Mouse (Mus musculus): Measurements from ENCODE around the gene Haus8.

Gene Haus8

DNA sequence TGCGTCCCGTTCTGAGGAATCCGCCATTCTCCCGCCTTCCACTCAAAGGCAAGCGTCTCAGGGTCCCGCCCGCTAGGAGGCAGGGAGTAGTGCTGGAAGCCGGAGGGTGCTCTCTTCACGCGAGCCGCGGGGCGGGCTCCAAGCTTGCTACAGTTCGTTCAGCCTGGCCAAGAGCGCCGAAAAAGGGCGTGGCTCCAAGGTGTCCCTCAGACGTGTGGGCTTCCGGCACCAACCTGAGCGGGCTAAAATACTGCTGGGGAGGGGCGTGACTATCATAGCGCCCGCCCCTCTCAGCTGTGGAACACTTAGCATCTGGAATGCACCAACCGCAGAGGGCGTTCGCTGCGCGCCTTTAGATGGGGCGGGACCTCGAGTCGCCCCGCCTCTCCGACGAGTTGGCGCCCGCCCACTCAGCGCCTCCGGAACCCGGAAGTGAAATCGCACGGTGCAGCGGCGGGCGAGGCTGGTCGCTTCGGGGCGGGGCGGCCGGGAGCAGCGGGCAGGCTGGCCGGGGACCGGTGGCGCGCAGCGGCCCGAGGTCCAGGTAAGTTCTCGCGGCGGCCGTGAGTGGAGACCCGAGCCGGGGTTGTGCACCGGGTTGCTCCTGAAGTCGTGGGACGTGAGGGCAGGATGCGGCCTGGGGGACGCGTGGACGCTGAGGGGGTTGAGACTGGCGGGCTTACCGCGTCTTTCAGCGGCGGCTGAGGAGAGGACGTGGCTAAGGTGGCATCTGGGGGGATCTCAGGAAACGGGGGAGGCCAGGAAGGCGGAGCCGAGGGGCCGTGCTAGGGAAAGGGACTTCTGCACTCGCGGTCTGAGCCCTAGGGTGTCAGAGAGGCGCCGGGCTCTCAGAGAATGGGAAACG is at the start of gene Haus8, which contains the start of gene Myo9b:
Haus8 (minus strand) TSS at position 649 of the 865 bp plus-strand sequence.
Myo9b (plus strand) TSS at position 429 of the 865 bp plus-strand sequence.
- TF ChIP-seq GATA4 (IDR thresholded peaks at IDR 0.05; ENCODE audit: insufficient replicate concordance, low read length): no peak

DNA sequence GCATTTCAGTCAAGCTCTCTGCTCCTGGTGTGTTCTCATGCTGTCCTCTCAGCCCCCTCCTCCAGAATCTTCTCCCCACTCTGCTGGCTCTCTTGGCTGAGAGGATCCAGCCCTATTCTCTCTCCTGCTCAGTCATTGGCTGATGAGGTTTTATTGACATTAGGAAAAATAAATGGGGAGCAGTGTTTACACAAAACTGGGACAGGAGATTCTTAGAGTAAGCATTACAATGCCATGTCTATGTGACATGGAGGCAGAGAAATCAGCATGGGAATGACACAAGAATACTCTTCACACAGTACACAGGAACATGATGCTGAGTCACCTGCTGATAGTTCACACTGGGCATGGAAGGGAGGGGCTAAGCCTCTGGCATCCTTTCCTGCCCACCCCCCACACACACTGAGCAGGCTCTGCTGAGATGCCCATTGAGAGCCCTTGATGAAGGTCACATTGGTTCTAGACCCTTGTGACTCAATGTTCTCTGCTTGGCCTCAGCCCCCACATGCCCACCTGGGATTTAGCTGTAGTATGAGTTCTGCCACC is 43.8 kb upstream of the Haus8 start:
- TF ChIP-seq GATA4 (IDR thresholded peaks at IDR 0.05; ENCODE audit: insufficient replicate concordance, low read length): no peak

DNA sequence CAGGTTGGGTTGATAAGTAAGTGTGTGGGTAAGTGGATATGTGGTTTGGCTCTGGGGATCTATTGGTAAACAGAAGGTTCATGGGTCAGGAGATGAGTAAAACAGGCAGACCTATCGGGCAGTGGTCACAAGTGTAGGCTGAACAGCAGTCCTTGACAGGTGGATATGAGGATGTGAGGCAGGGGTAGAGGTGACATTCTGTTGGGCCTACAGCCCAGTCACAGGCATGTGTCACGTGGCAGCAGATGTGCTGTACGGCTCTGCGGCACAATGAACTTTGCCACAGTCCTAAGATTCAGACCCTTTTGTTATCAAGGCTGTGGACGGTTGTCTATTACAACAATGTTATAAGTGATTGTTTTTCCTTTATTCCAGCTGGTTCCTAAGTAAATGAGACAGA is 43.2 kb upstream of the Haus8 start:
- TF ChIP-seq GATA4 (IDR thresholded peaks at IDR 0.05; ENCODE audit: insufficient replicate concordance, low read length): no peak

DNA sequence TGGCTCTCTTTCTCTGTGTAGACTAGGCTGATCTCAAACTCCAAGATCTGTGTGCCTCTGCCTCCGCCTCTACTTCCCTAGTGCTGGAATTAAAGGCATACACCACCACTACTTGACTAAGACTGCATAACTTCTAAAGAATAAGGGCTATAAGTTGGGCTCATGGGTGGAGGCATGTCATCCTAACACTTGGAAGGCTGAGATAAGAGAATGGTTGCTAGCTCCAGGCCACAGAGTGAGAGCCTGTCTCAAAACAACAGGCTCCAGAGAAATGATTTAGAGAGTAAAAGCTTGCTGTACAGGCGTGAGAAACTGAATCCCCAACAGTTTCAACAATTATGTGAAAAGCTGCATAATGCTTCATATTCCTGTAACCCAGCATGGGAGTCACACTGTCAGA is 41.2 kb upstream of the Haus8 start:
- TF ChIP-seq GATA4 (IDR thresholded peaks at IDR 0.05; ENCODE audit: insufficient replicate concordance, low read length): no peak

DNA sequence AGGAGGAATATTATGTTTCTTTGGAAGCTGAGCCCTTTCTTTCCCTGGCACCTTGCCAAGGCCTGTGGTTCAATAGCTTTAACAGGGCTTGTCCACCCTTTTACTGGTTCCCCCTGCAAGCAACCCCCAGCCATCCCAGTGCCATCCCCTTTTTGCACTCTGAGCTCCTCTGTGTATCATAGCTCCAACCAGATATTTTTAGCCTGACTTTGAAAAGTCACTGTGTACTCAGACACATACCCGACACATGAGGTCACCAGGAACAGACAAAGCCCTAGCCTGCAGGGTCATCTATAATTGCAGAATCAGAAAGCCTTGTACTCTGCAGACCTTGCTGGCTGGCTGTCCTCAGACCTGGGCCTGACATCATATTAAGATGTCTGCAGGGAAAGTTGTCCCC is 40.0 kb upstream of the Haus8 start:
- TF ChIP-seq GATA4 (IDR thresholded peaks at IDR 0.05; ENCODE audit: insufficient replicate concordance, low read length): no peak

DNA sequence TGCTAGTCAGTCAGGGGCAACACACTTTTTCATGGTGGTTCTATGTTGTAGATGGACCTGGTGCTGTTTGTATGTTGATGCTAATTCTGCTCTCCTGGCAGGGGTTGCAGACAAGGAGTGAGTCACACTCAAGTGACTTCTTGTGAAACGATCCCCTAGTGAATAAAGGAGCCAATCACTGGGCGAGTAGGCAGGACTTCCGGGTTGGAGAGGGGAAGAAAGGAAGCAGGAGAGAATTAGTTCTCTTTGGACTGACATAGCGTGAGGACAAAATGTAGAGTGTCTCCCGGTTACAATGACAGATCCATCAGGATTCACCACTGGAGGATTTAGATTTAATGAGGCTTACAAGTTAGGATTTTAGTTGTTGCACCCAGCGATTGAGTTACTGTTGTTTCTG is 37.7 kb upstream of the Haus8 start:
- no peak for TF ChIP-seq GATA4 (IDR thresholded peaks at IDR 0.05; ENCODE audit: insufficient replicate concordance, low read length)

DNA sequence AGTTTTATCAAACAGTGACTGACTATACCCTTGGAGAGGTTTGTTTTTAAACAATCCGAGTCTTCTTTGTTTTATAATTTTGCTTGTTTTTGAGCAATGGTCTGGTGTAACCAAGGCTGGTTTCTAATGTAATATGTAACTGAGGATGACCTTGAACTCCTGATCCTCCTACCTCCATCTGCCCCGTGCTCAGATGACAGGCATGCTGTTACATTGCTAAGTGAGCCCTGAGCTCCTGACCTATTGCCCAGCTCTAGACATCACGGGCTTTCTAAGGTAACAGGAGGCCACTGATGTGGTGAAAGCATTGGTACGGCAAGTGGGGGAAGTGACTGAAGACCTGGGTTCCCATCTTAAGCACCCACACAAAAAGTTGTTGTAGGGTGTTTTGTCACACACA is 35.2 kb upstream of the Haus8 start:
- TF ChIP-seq GATA4 (IDR thresholded peaks at IDR 0.05; ENCODE audit: insufficient replicate concordance, low read length): no peak

DNA sequence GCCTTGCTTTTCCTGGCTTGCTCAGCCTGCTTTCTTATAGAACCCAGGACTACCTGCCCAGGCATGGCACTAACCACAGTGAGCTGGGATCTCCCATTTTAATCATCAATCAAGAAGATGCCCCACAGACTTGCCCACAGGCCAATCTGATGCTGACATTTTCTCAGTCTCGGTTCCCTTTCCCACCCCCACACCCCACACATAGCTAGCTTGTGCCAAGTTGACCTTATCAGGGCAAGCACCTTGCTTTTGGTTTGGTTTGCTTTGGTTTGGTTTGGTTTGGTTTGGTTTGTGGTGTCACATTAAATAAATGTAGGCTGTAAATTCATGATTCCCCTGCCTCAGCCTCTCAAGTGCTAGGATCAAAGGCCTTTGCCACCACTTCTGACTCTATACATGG is 34.6 kb upstream of the Haus8 start:
- TF ChIP-seq GATA4 (IDR thresholded peaks at IDR 0.05; ENCODE audit: insufficient replicate concordance, low read length): no peak

DNA sequence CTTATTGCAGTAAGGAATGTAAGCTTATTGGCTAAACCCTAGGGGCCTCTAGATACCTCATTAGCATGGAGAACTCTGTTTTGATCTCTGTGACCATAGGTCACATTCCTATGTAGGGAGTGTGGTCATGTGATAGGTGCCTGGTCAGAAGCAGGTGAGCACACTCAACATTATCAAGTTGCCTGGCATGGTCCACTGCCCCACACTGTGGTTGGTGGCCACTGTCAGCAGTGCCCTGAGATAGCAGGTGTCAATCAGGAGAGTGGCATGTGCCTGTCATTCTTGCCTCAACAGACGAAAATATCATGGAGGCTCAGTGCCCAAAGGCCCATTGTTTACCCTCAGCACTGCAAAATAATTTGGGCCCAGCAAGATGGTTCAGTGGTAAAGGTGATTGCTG is 33.3 kb upstream of the Haus8 start:
- TF ChIP-seq GATA4 (IDR thresholded peaks at IDR 0.05; ENCODE audit: insufficient replicate concordance, low read length): no peak

DNA sequence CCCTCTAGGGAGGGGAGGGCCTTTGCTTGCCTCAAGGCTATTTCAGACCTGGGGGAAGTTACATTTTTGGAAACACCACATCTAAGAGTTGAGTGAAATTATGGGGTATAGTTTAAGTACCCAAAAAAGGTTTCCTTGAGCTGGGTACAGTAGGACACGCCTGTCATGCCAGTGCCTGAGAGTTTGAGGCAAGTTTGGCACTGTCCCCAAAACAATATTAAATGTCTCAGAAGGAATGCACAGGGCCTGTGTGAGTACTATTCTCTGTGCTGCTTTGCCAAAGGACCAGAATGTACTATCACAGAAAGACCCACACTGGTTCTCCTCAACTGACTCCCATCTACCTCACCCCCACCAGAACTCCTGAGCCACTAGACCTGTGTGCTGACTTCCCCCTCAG is 30.9 kb upstream of the Haus8 start:
- no peak for TF ChIP-seq GATA4 (IDR thresholded peaks at IDR 0.05; ENCODE audit: insufficient replicate concordance, low read length)

DNA sequence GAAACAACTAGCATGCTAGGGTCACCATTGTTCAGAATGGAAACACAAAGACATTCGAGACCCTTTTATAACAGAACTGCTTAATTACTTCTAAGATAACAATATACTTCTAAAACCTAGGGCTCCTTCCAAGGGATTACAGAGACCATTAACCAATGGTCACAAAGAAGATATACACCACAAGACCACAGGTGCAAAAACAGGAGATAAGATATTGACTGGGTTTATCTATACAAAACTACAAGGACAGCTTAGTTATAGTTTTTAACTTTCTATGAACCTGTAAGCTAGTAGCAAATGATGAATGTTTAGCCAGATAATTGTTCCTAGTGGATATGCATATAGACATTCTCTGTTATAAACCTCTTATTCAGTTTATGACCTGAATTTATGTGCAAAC is 30.1 kb upstream of the Haus8 start:
- no peak for TF ChIP-seq GATA4 (IDR thresholded peaks at IDR 0.05; ENCODE audit: insufficient replicate concordance, low read length)

DNA sequence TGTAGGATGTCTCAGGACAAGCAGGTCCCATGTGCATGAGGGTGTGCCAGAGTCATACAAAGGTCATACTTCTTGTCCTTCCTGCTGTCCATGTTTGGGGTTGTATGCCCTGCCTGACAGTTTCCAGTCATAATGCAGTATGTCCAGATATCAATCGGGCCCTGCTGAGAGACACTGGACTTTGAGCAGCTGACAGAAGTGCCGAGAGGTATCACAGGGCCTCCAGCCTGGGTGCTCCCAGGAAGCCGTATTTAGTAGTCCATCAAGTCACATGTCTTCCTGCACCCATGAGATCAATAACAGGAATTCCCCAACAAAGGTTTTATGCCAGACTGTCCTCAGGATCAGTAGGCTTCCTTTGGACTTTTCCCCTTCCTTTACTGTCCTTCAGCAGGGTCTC is 27.0 kb upstream of the Haus8 start:
- no peak for TF ChIP-seq GATA4 (IDR thresholded peaks at IDR 0.05; ENCODE audit: insufficient replicate concordance, low read length)

DNA sequence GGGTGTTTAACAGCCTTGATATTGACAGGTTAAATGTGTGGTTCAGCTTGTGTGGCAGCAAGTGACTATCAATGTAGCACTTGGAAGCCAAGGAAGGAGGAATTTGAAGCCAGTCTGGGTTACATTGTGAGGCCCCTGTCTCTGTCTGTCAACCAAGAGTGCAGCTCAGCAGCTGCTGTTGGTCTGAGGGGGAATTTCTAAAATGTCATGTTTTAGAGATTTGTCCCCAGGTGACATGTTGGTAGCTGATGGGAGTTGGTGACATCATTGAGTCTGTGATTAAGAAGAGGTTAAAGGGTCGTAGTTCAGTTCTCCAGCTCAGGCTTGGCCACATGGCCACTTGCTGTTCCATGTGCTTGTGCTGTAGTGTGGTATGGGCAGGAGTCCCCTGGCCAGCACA is 24.7 kb upstream of the Haus8 start:
- no peak for TF ChIP-seq GATA4 (IDR thresholded peaks at IDR 0.05; ENCODE audit: insufficient replicate concordance, low read length)

DNA sequence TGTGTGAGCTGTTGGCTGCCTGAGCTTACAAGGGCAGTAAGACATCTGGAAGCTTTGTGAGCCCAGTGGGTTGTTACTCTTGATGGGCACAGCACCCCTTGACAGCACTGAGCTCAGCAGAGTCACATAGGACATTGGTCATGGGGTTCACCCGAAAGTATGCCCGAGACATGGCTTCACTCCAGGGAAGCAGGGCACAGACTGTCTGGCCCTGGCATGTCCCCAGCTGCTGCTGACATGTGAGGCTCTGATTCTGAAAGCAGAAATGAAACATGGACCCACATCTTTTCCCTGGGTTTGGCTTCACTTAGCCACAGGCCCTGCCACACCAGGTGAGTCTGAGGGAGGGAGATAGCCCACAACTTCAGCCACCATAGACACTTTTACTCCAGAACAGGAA is 24.1 kb upstream of the Haus8 start:
- TF ChIP-seq GATA4 (IDR thresholded peaks at IDR 0.05; ENCODE audit: insufficient replicate concordance, low read length): no peak

DNA sequence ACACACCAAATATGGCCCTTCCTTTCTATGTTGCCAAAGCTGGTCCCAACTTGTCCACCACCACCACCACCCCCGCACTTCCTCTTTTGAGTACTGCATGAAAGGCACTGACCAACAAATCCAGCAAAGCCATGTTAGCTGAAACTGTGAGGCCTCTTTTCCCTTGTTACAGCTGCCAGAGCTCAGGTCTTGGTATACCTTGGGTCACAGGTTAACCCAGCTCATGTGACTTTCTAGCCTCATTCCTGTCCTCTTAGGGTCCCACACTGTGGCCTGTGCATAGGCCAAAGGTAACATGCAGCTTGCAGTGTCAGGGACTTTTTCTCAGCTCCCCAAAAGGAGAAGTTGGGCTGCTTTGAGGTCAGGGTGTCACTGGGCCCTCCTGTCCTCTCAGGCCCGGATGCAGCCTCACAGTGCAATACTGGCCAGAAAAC is 23.5 kb upstream of the Haus8 start:
- TF ChIP-seq GATA4 (IDR thresholded peaks at IDR 0.05; ENCODE audit: insufficient replicate concordance, low read length): no peak

DNA sequence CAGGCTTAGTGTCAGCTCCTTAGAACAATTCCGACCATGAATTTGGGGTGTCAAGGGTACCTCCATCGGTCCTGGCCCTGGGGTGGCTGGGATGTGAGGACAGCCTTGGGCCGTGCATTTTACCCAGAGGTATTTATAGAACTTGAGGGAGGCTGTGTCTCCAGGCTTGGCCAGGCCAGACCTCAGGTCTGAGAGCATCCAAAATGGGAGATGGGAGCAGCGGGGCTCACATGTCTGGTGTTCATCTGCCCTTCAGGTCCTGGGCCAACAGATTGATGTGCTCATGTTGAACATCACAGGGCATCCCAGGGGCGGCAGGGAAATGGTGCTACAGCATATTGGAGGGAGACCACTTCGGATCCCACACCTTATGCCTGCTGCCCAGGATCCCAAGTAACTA is 18.6 kb upstream of the Haus8 start:
- TF ChIP-seq GATA4 (IDR thresholded peaks at IDR 0.05; ENCODE audit: insufficient replicate concordance, low read length): no peak

DNA sequence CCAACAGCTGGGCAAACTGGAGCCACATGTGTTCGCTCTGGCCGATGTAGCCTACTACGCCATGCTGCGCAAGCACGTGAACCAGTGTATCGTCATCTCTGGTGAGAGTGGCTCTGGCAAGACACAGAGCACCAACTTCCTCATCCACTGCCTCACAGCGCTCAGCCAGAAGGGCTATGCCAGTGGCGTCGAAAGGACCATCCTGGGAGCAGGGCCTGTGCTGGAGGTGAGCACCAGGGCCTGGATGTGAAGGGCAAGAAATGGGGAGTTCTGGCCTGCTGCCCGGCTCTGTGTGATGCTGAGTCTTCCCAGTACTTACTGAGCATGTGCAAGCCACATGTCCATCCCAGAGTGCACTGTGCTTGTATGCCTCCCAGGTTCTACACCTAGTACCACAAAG is 18.2 kb upstream of the Haus8 start:
- TF ChIP-seq GATA4 (IDR thresholded peaks at IDR 0.05; ENCODE audit: insufficient replicate concordance, low read length): no peak
